Mouse (Mus musculus) heart, adult 2 months (tissue): ENCODE measurements around the gene Slc22a14. TPM values are rescaled to one million over a fixed set of nuclear protein-coding genes. Genes with fewer than 3 reads are reported as not detected.

Experiments
- DNase-seq, 2 experiments: peaks; one replicate each; pipeline ENCODE4 v3.0.0; 2021
- H3K27ac ChIP-seq: fragments of 200-600 bp; 2 replicates; pipeline ENCODE4 v1.8.1; 2022
- H3K27me3 ChIP-seq: fragments of 200-500 bp; 2 replicates; pipeline ENCODE4 v1.6.1; 2012; ENCODE audit warnings: mild to moderate bottlenecking, low read length, inconsistent platforms, mixed read lengths; ENCODE audit not compliant: control insufficient read depth, insufficient read depth
- H3K36me3 ChIP-seq: fragments of 200-500 bp; 2 replicates; pipeline ENCODE4 v1.6.1; 2012; ENCODE audit warnings: low read length, inconsistent platforms; ENCODE audit not compliant: control insufficient read depth, insufficient read depth
- H3K4me1 ChIP-seq: fragments of 200-500 bp; 2 replicates; pipeline ENCODE4 v1.6.1; 2011; ENCODE audit warnings: low read length; ENCODE audit not compliant: control insufficient read depth, insufficient read depth
- H3K4me3 ChIP-seq: fragments of 200-600 bp; 2 replicates; pipeline ENCODE4 v1.8.1; 2022
- H3K79me2 ChIP-seq: fragments of 200-500 bp; replicated peaks from 2 replicates; pipeline ENCODE4 v1.6.1; 2012; ENCODE audit warnings: mild to moderate bottlenecking, inconsistent platforms, low read length, moderate library complexity, mixed read lengths; ENCODE audit not compliant: control insufficient read depth, insufficient read depth
- H3K9ac ChIP-seq: fragments of 200-500 bp; 2 replicates; pipeline ENCODE4 v1.6.1; 2012; ENCODE audit warnings: low read depth, mild to moderate bottlenecking, control low read depth, inconsistent platforms, low read length, mixed read lengths
- CTCF ChIP-seq: fragments of 200-600 bp; IDR thresholded peaks from 2 replicates; pipeline ENCODE4 v1.8.1; 2022; ENCODE audit warnings: antibody characterized with exemption, mild to moderate bottlenecking, moderate library complexity
- EP300 ChIP-seq: fragments of 200-500 bp; IDR thresholded peaks from 2 replicates; pipeline ENCODE4 v1.6.1; 2011; ENCODE audit warnings: low read depth, low read length, control low read depth; ENCODE audit not compliant: insufficient read depth
- POLR2A ChIP-seq: fragments of 200-500 bp; IDR thresholded peaks from 2 replicates; pipeline ENCODE4 v1.6.1; 2011; ENCODE audit warnings: mild to moderate bottlenecking, low read depth, low read length, control low read depth; ENCODE audit not compliant: insufficient read depth
- WGBS: fragments of 180-500 bp; shearing (Covaris S2); methylation state at CpG from one replicate; pipeline ENCODE4 v1.1.7; 2018; 5-methylcytosine and 5-hydroxymethylcytosine counted together
- intact Hi-C: fragments of 180-260 bp; cut with DNase I; formaldehyde crosslinking; loops from one replicate; pipeline ENCODE4 v1.15.1; 2025
- polyA plus RNA-seq: library from polyadenylated mRNA; depleted of rRNA; stranded (reverse); fragments of >200 nt; gene quantifications from 2 replicates; pipeline ENCODE4 v1.2.3, GENCODE M21; 2012
- total RNA-seq, 2 experiments: library from RNA; stranded (reverse); gene quantifications; 2 replicates each; pipeline ENCODE4 v1.2.3; 2021

Gene Slc22a14
- total and polyA plus RNA-seq, 3 experiments = 0.78 TPM; not detected in 2

GRCm38 (mm10) chr9:119208998-119209397, 156.4 kb downstream of the Slc22a14 start, which contains the start of gene Slc22a13:
Slc22a13 (minus strand) TSS chr9:119209098.
- H3K9ac ChIP-seq = no peak within 1 kb of the TSS
- TF ChIP-seq CTCF (no peak), POLR2A (no peak)
- H3K36me3 ChIP-seq = no peaks in the 10 kb centered on the region
- WGBS = 89% methylated on average over 4 of the region's 4 CpGs
- H3K27me3 ChIP-seq = no peaks in the 10 kb centered on the region
- H3K4me1 ChIP-seq = no peaks in the 10 kb centered on the region
- no peaks in the 10 kb centered on the region for H3K79me2 ChIP-seq
- H3K4me3 ChIP-seq = no peak within 1 kb of the TSS
- intact Hi-C loops = no loop called here
- no peak within 1 kb of the TSS for H3K27ac ChIP-seq
- no peak for DNase-seq

- TF ChIP-seq POLR2A (no peak), CTCF (no peak), EP300 (no peak)
- no peak for DNase-seq
- no peaks in the 10 kb centered on the region for H3K36me3 ChIP-seq
- no peak overlapping the region for H3K9ac ChIP-seq
- no peaks in the 10 kb centered on the region for H3K79me2 ChIP-seq
- intact Hi-C loops = no loop called here
- no peaks in the 10 kb centered on the region for H3K27me3 ChIP-seq
- no peak overlapping the region for H3K4me3 ChIP-seq
- no peaks in the 10 kb centered on the region for H3K4me1 ChIP-seq
- 63% methylated on average over 4 of the region's 4 CpGs for WGBS
- H3K27ac ChIP-seq = no peak overlapping the region
Measured at GRCm38 (mm10) chr9:119207113-119207512, 158.2 kb downstream of the Slc22a14 start.

- Histone ChIP-seq H3K4me3 (no peak overlapping the region), H3K79me2 (no peaks in the 10 kb centered on the region), H3K27me3 (no peaks in the 10 kb centered on the region), H3K36me3 (no peaks in the 10 kb centered on the region), H3K4me1 (no peaks in the 10 kb centered on the region), H3K27ac (no peak overlapping the region), H3K9ac (no peak overlapping the region)
- intact Hi-C loops = no loop called here
- TF ChIP-seq EP300 (no peak), POLR2A (no peak), CTCF (no peak)
- DNase-seq = no peak
- WGBS = 74% methylated on average over 2 of the region's 2 CpGs
Measured at GRCm38 (mm10) chr9:119206666-119207065, 158.7 kb downstream of the Slc22a14 start.

- H3K27me3 ChIP-seq = no peaks in the 10 kb centered on the region
- intact Hi-C loops = no loop called here
- no peaks in the 10 kb centered on the region for H3K36me3 ChIP-seq
- H3K4me1 ChIP-seq = no peaks in the 10 kb centered on the region
- no peak for TF ChIP-seq CTCF
- TF ChIP-seq POLR2A = no peak
- no peak for TF ChIP-seq EP300
- WGBS = 83% methylated on average over 5 of the region's 5 CpGs
- H3K27ac ChIP-seq = no peak overlapping the region
- no peak overlapping the region for H3K4me3 ChIP-seq
- DNase-seq = no peak
- no peak overlapping the region for H3K9ac ChIP-seq
- no peaks in the 10 kb centered on the region for H3K79me2 ChIP-seq
Measured at GRCm38 (mm10) chr9:119205756-119206155, 159.6 kb downstream of the Slc22a14 start.

DNA sequence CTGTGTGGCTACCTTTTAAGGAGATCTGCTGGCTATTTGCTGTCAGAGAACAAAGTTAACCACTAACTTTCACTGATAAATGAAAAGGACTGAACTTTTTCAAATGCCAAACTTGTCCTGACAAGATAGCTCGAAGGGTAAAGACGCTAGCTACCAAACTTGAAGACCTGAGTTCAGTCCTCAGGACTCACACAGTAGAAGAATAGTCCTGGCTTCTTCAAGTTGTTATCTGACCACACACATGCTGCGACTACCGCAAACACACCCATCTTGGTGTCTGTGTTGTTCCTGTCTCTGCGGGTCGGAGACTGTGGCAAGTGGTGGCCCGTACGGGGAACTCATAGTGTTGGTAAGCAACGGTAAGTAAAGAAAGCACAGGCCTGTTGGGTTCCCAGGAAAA, 161.7 kb downstream of the Slc22a14 start:
- intact Hi-C loops = no loop called here
- no peak for DNase-seq
- no peak overlapping the region for H3K4me3 ChIP-seq
- H3K79me2 ChIP-seq = no peaks in the 10 kb centered on the region
- H3K9ac ChIP-seq = no peak overlapping the region
- H3K4me1 ChIP-seq = no peaks in the 10 kb centered on the region
- WGBS = 93% methylated on average over 9 of the region's 9 CpGs
- TF ChIP-seq POLR2A (no peak), EP300 (no peak), CTCF (no peak)
- no peaks in the 10 kb centered on the region for H3K27me3 ChIP-seq
- no peaks in the 10 kb centered on the region for H3K36me3 ChIP-seq
- no peak overlapping the region for H3K27ac ChIP-seq

DNA sequence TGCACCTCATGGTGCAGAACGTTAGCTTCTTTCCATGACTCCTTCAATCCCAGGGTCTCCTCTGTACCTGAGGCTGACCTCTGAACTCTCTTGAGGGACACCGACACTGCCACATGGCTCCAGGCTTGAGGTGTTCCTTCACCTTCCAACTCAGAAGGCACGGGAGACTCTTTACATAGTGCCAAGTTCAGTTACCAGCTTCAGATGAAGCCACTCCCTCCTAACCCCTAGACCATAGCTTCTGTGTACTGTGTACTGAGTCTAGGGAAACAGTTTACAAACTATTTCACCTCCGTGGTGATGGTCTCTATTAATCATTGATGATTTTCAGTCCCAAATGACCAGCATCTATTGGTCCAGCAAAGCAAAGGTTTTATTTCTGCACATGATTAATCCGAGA, 163.7 kb downstream of the Slc22a14 start:
- no peak for DNase-seq
- H3K27me3 ChIP-seq = no peaks in the 10 kb centered on the region
- no peaks in the 10 kb centered on the region for H3K36me3 ChIP-seq
- 80% methylated on average over 5 of the region's 5 CpGs for WGBS
- TF ChIP-seq CTCF (no peak), EP300 (no peak), POLR2A (no peak)
- H3K9ac ChIP-seq = no peak overlapping the region
- intact Hi-C loops = no loop called here
- H3K4me1 ChIP-seq = no peaks in the 10 kb centered on the region
- no peak overlapping the region for H3K27ac ChIP-seq
- H3K4me3 ChIP-seq = no peak overlapping the region
- H3K79me2 ChIP-seq = no peaks in the 10 kb centered on the region
